Comparison of ENCODE assay signal across 14 mouse cellular contexts in the genomic region with DNA sequence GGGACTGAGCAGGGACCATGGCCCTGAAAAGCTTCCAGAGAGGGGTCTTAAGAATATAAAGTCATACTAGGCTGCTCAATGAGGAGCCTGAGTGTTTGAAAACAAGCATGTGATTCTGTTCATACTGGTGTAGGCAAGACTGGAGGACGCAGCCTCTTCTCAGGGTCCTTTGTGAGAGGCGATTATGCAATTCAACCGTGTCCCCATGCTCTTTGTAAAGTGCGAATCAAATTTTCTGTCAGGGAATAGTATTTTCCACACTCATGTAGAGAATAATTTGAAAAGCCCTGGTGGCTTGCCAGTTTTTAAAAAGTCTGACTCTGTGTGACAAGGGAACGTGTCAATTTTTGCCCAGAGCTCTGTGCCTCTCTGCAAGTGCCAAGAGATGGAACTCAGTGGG.
DNase-seq lines count a peak whose midpoint lies in the region; ATAC-seq and TF ChIP-seq lines count a peak whose summit lies in the region.
"Had no signal": no experiment of that assay in that cellular context is flagged by ENCODE, and none has a peak within 500 bp of the region (broad histone marks: within the 10 kb centered on the region; RNA-seq: fewer than 3 reads in every experiment).

No protein-coding gene starts in this region.

- no peak for TF ChIP-seq CTCF in layer of hippocampus, adult 2 months (conservative IDR thresholded peaks at IDR 0.05)

- no peak for ATAC-seq in embryonic facial prominence, embryonic 12.5 days (ENCODE audit: insufficient number of reproducible peaks, insufficient read depth, low FRiP score, low TSS enrichment)
- ATAC-seq in hindbrain, embryonic 13.5 days (ENCODE audit: low FRiP score), result peak; percentile 49; the same call in 1 of the 2 replicates
- peak; percentile 80 for ATAC-seq in midbrain, embryonic 16.5 days
- no peak for ATAC-seq in monocyte, adult 5-6 weeks (replicated peaks; ENCODE audit: insufficient number of reproducible peaks, low FRiP score, low TSS enrichment, poor library complexity, severe bottlenecking)
- ATAC-seq: CD4-positive, CD25-positive, alpha-beta regulatory T cell, adult 4 months; Patski had no signal

- no peak for DNase-seq in layer of hippocampus, adult 2 months (ENCODE audit: low spot score in 2 of 2)
- no peak for DNase-seq in layer of hippocampus, adult 11-12 months (ENCODE audit: low spot score)
- DNase-seq in gastrocnemius, adult 8-10 months (ENCODE audit: low spot score in 2 of 2), result no peak
- DNase-seq in frontal cortex, adult 2 months (ENCODE audit: extremely low spot score in 1 of 2, low spot score in 1 of 2), result no peak
- DNase-seq: adrenal gland, postnatal 36 days; cerebellum, adult 8-10 months; thymus, postnatal 14 days had no signal

- H3K27ac ChIP-seq in layer of hippocampus, adult 2 months, result peak overlapping the region; percentile 88
- H3K27ac ChIP-seq in embryonic facial prominence, embryonic 12.5 days, result peak overlapping the region; percentile 32
- peak overlapping the region; percentile 63 for H3K27ac ChIP-seq in hindbrain, embryonic 13.5 days
- H3K27ac ChIP-seq in midbrain, embryonic 16.5 days (ENCODE audit: low read length), result peak overlapping the region; percentile 19; the same call in 1 of the 2 replicates
- H3K27ac ChIP-seq: kidney, postnatal 0 days had no signal

- H3K9ac ChIP-seq in embryonic facial prominence, embryonic 12.5 days, result no peak overlapping the region
- no peak overlapping the region for H3K9ac ChIP-seq in hindbrain, embryonic 13.5 days
- H3K9ac ChIP-seq in midbrain, embryonic 16.5 days (ENCODE audit: low read depth, low read length), result no peak overlapping the region

- no peaks in the 10 kb centered on the region for H3K36me3 ChIP-seq in embryonic facial prominence, embryonic 12.5 days
- no peaks in the 10 kb centered on the region for H3K36me3 ChIP-seq in hindbrain, embryonic 13.5 days
- no peaks in the 10 kb centered on the region for H3K36me3 ChIP-seq in midbrain, embryonic 16.5 days (ENCODE audit: control insufficient read depth, insufficient read depth, low read length)

- WGBS in embryonic facial prominence, embryonic 12.5 days, result 70% methylated on average over 5 of the region's 5 CpGs
- 38% methylated on average over 5 of the region's 5 CpGs for whole genome bisulfite sequencing in hindbrain, embryonic 13.5 days
- WGBS in midbrain, embryonic 16.5 days, result 22% methylated on average over 5 of the region's 5 CpGs

- H3K4me3 ChIP-seq in layer of hippocampus, adult 2 months, result no peak overlapping the region
- no peak overlapping the region for H3K4me3 ChIP-seq in embryonic facial prominence, embryonic 12.5 days
- no peak overlapping the region for H3K4me3 ChIP-seq in hindbrain, embryonic 13.5 days
- no peak overlapping the region for H3K4me3 ChIP-seq in midbrain, embryonic 16.5 days (ENCODE audit: low read depth, low read length)

- no peaks in the 10 kb centered on the region for H3K9me3 ChIP-seq in embryonic facial prominence, embryonic 12.5 days
- no peaks in the 10 kb centered on the region for H3K9me3 ChIP-seq in hindbrain, embryonic 13.5 days
- no peaks in the 10 kb centered on the region for H3K9me3 ChIP-seq in midbrain, embryonic 16.5 days (replicated peaks; ENCODE audit: control insufficient read depth, low read length, poor library complexity, severe bottlenecking)

- H3K27me3 ChIP-seq in embryonic facial prominence, embryonic 12.5 days, result no peaks in the 10 kb centered on the region
- no peaks in the 10 kb centered on the region for H3K27me3 ChIP-seq in hindbrain, embryonic 13.5 days
- peaks cover 3% of the 10 kb centered on the region; the same call in 1 of the 2 replicates for H3K27me3 ChIP-seq in midbrain, embryonic 16.5 days (ENCODE audit: control insufficient read depth, insufficient read depth, low read depth, low read length)
- H3K27me3 ChIP-seq: Patski had no signal

- peaks cover 11% of the 10 kb centered on the region for H3K4me1 ChIP-seq in embryonic facial prominence, embryonic 12.5 days
- peaks cover 8% of the 10 kb centered on the region; the same call in 1 of the 2 replicates for H3K4me1 ChIP-seq in hindbrain, embryonic 13.5 days (replicated peaks)
- H3K4me1 ChIP-seq in midbrain, embryonic 16.5 days (ENCODE audit: control insufficient read depth, insufficient read depth, low read length), result peaks cover 13% of the 10 kb centered on the region

- no peak overlapping the region for H3K4me2 ChIP-seq in embryonic facial prominence, embryonic 12.5 days (replicated peaks)
- no peak overlapping the region for H3K4me2 ChIP-seq in hindbrain, embryonic 13.5 days
- no peak overlapping the region for H3K4me2 ChIP-seq in midbrain, embryonic 16.5 days (ENCODE audit: low read length)

Comparison
In these comparisons a context has a peak if more than half of its experiments do, and no peak if none do; other contexts are left out.
1. H3K27ac ChIP-seq: peak in every context shown above with its lines; median percentile 88 in layer of hippocampus, adult 2 months; 63 in hindbrain, embryonic 13.5 days; 32 in embryonic facial prominence, embryonic 12.5 days; 19 in midbrain, embryonic 16.5 days.
2. ATAC-seq: peak in hindbrain, embryonic 13.5 days (single experiment) and midbrain, embryonic 16.5 days (single experiment); none in embryonic facial prominence, embryonic 12.5 days (single experiment) and monocyte, adult 5-6 weeks (single experiment).